Mouse (Mus musculus): ENCODE measurements around the gene Slamf9. TPM values are rescaled to one million over a fixed set of nuclear protein-coding genes. Genes with fewer than 3 reads are reported as not detected.

Gene Slamf9
- total and polyA plus RNA-seq, 3 experiments, result not detected

GRCm38 (mm10) chr1:172525027-172525764 is 50.0 kb downstream of the Slamf9 start:
- DNase-seq (ENCODE audit: low spot score), result no peak
- H3K9me3 ChIP-seq (replicated peaks), result no peaks in the 10 kb centered on the region
- no peak overlapping the region for H3K4me3 ChIP-seq (ENCODE audit: low read depth, low read length)
- ATAC-seq (ENCODE audit: extremely low read depth, insufficient number of reproducible peaks, low FRiP score, poor library complexity, severe bottlenecking), result no peak
- TF ChIP-seq GATA1 (IDR thresholded peaks at IDR 0.05; ENCODE audit: borderline replicate concordance, low read length) (no peak), GATA2 (IDR thresholded peaks at IDR 0.05; ENCODE audit: borderline replicate concordance, low read depth, low read length) (no peak), CTCF (IDR thresholded peaks at IDR 0.05; ENCODE audit: low read depth, low read length) (no peak), POLR2AphosphoS5 (IDR thresholded peaks at IDR 0.05; ENCODE audit: insufficient replicate concordance, low read depth, low read length) (no peak)
- peaks cover 14% of the 10 kb centered on the region for H3K27me3 ChIP-seq (ENCODE audit: insufficient read depth, low read length)
- peaks cover 6% of the 10 kb centered on the region for H3K4me1 ChIP-seq (ENCODE audit: insufficient read depth, low read depth, low read length)
- H3K36me3 ChIP-seq (replicated peaks), result no peaks in the 10 kb centered on the region

GRCm38 (mm10) chr1:172525971-172526370 is 50.8 kb downstream of the Slamf9 start:
- Histone ChIP-seq H3K4me1 (ENCODE audit: insufficient read depth, low read depth, low read length) (0 out of 2 replicates have a peak, but pooled peaks cover 2% of the 10 kb centered on the region), H3K27me3 (ENCODE audit: insufficient read depth, low read length) (peaks cover 14% of the 10 kb centered on the region), H3K4me3 (ENCODE audit: low read depth, low read length) (no peak overlapping the region), H3K36me3 (replicated peaks) (no peaks in the 10 kb centered on the region), H3K9me3 (replicated peaks) (no peaks in the 10 kb centered on the region)
- ATAC-seq (ENCODE audit: extremely low read depth, insufficient number of reproducible peaks, low FRiP score, poor library complexity, severe bottlenecking) (no peak), DNase-seq (ENCODE audit: low spot score) (no peak)
- no peak for TF ChIP-seq CTCF (IDR thresholded peaks at IDR 0.05; ENCODE audit: low read depth, low read length)
- TF ChIP-seq TAL1 (conservative IDR thresholded peaks at IDR 0.05; ENCODE audit: low read depth, low read length), result no peak

GRCm38 (mm10) chr1:172526380-172527081 is 51.4 kb downstream of the Slamf9 start:
- Histone ChIP-seq H3K4me1 (ENCODE audit: insufficient read depth, low read depth, low read length) (0 out of 2 replicates have a peak, but pooled peaks cover 2% of the 10 kb centered on the region), H3K36me3 (replicated peaks) (no peaks in the 10 kb centered on the region), H3K4me3 (ENCODE audit: low read depth, low read length) (no peak overlapping the region), H3K9me3 (replicated peaks) (no peaks in the 10 kb centered on the region), H3K27me3 (ENCODE audit: insufficient read depth, low read length) (peaks cover 14% of the 10 kb centered on the region)
- TF ChIP-seq POLR2AphosphoS5 (IDR thresholded peaks at IDR 0.05; ENCODE audit: insufficient replicate concordance, low read depth, low read length) (no peak), GATA1 (IDR thresholded peaks at IDR 0.05; ENCODE audit: borderline replicate concordance, low read length) (no peak), CTCF (IDR thresholded peaks at IDR 0.05; ENCODE audit: low read depth, low read length) (no peak), TAL1 (conservative IDR thresholded peaks at IDR 0.05; ENCODE audit: low read depth, low read length) (no peak), GATA2 (IDR thresholded peaks at IDR 0.05; ENCODE audit: borderline replicate concordance, low read depth, low read length) (no peak)
- peak; percentile 87 for ATAC-seq (ENCODE audit: extremely low read depth, insufficient number of reproducible peaks, low FRiP score, poor library complexity, severe bottlenecking)
- no peak for DNase-seq (ENCODE audit: low spot score)

DNA sequence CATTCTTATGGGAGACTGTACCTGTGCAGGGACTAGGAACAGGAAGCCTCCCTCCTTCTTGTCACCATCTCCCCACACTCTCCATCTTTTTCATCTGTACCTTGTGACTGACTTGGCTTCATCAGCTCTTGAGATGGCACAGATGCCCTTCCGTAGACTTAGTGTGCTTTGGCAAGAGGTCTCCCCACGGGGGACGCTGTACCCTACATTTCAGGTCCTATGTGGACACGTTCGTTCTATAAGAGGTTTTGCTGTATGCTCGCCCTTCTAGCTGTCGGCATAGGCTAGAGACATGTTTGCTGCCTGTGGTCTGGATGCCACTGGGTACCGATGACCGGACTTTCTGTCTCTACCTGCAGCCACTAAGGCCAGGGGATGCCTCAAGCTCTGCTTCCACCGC is 52.3 kb downstream of the Slamf9 start:
- Histone ChIP-seq H3K4me3 (ENCODE audit: low read depth, low read length) (no peak overlapping the region), H3K27me3 (ENCODE audit: insufficient read depth, low read length) (peaks cover 14% of the 10 kb centered on the region), H3K4me1 (ENCODE audit: insufficient read depth, low read depth, low read length) (0 out of 2 replicates have a peak, but pooled peaks cover 2% of the 10 kb centered on the region), H3K36me3 (replicated peaks) (no peaks in the 10 kb centered on the region), H3K9me3 (replicated peaks) (no peaks in the 10 kb centered on the region)
- no peak for ATAC-seq (ENCODE audit: extremely low read depth, insufficient number of reproducible peaks, low FRiP score, poor library complexity, severe bottlenecking)
- TF ChIP-seq GATA1 (IDR thresholded peaks at IDR 0.05; ENCODE audit: borderline replicate concordance, low read length), result no peak
- no peak for TF ChIP-seq GATA2 (IDR thresholded peaks at IDR 0.05; ENCODE audit: borderline replicate concordance, low read depth, low read length)
- TF ChIP-seq TAL1 (conservative IDR thresholded peaks at IDR 0.05; ENCODE audit: low read depth, low read length), result no peak
- no peak for TF ChIP-seq CTCF (IDR thresholded peaks at IDR 0.05; ENCODE audit: low read depth, low read length)
- no peak for TF ChIP-seq POLR2AphosphoS5 (IDR thresholded peaks at IDR 0.05; ENCODE audit: insufficient replicate concordance, low read depth, low read length)
- no peak for DNase-seq (ENCODE audit: low spot score)

Other genes starting within 250 kb of the Slamf9 start
- not detected in 2 replicates for gene Atp1a4, start 216.9 kb upstream of the Slamf9 start, total RNA-seq (2014; fragmentation: Nextera tagmentation)
- 0.05 TPM in 1 of 2 replicates, not detected in the other for gene Atp1a4, start 216.9 kb upstream of the Slamf9 start, total RNA-seq (2017)
- not detected in 2 replicates for gene Atp1a4, start 216.9 kb upstream of the Slamf9 start, polyA plus RNA-seq (2012)
- gene Igsf8, start 213.7 kb upstream of the Slamf9 start, total RNA-seq (2014; fragmentation: Nextera tagmentation), result 19.9 and 33.3 TPM in 2 replicates
- gene Igsf8, start 213.7 kb upstream of the Slamf9 start, total RNA-seq (2017), result 13.1 and 14.8 TPM in 2 replicates
- gene Igsf8, start 213.7 kb upstream of the Slamf9 start, polyA plus RNA-seq (2012), result 69.3 and 71.4 TPM in 2 replicates
- not detected in 2 replicates for gene Atp1a2, start 177.3 kb upstream of the Slamf9 start, total RNA-seq (2014; fragmentation: Nextera tagmentation)
- gene Atp1a2, start 177.3 kb upstream of the Slamf9 start, total RNA-seq (2017), result under 0.01 and 0.05 TPM in 2 replicates
- not detected in 2 replicates for gene Atp1a2, start 177.3 kb upstream of the Slamf9 start, polyA plus RNA-seq (2012)
- not detected in 2 replicates for gene Kcnj9, start 146.0 kb upstream of the Slamf9 start, total RNA-seq (2014; fragmentation: Nextera tagmentation)
- gene Kcnj9, start 146.0 kb upstream of the Slamf9 start, total RNA-seq (2017), result not detected in 2 replicates
- not detected in 2 replicates for gene Kcnj9, start 146.0 kb upstream of the Slamf9 start, polyA plus RNA-seq (2012)
- 1.1 TPM in 1 of 2 replicates, not detected in the other for gene Kcnj10, start 134.1 kb upstream of the Slamf9 start, total RNA-seq (2014; fragmentation: Nextera tagmentation)
- gene Kcnj10, start 134.1 kb upstream of the Slamf9 start, total RNA-seq (2017), result under 0.01 and 0.11 TPM in 2 replicates
- gene Kcnj10, start 134.1 kb upstream of the Slamf9 start, polyA plus RNA-seq (2012), result not detected in 2 replicates
- gene Pigm, start 98.8 kb upstream of the Slamf9 start, total RNA-seq (2014; fragmentation: Nextera tagmentation), result 28.3 and 29.5 TPM in 2 replicates
- gene Pigm, start 98.8 kb upstream of the Slamf9 start, total RNA-seq (2017), result 19.2 and 19.7 TPM in 2 replicates
- gene Pigm, start 98.8 kb upstream of the Slamf9 start, polyA plus RNA-seq (2012), result 10.6 and 12.8 TPM in 2 replicates
- gene Igsf9, start 6.4 kb downstream of the Slamf9 start, total RNA-seq (2014; fragmentation: Nextera tagmentation), result not detected in 2 replicates
- 0.12 and 0.38 TPM in 2 replicates for gene Igsf9, start 6.4 kb downstream of the Slamf9 start, total RNA-seq (2017)
- gene Igsf9, start 6.4 kb downstream of the Slamf9 start, polyA plus RNA-seq (2012), result not detected in 2 replicates
- gene Tagln2, start 24.7 kb downstream of the Slamf9 start, total RNA-seq (2014; fragmentation: Nextera tagmentation), result 1,068 and 1,186 TPM in 2 replicates
- gene Tagln2, start 24.7 kb downstream of the Slamf9 start, total RNA-seq (2017), result 618 and 679 TPM in 2 replicates
- gene Tagln2, start 24.7 kb downstream of the Slamf9 start, polyA plus RNA-seq (2012), result 1,022 and 1,501 TPM in 2 replicates
- 4.6 TPM in 1 of 2 replicates, not detected in the other for gene Cfap45, start 45.4 kb downstream of the Slamf9 start, total RNA-seq (2014; fragmentation: Nextera tagmentation)
- 0.12 and 0.33 TPM in 2 replicates for gene Cfap45, start 45.4 kb downstream of the Slamf9 start, total RNA-seq (2017)
- not detected in 2 replicates for gene Cfap45, start 45.4 kb downstream of the Slamf9 start, polyA plus RNA-seq (2012)
- not detected in 2 replicates for gene Vsig8, start 80.6 kb downstream of the Slamf9 start, total RNA-seq (2014; fragmentation: Nextera tagmentation)
- not detected in 2 replicates for gene Vsig8, start 80.6 kb downstream of the Slamf9 start, total RNA-seq (2017)
- gene Vsig8, start 80.6 kb downstream of the Slamf9 start, polyA plus RNA-seq (2012), result not detected in 2 replicates
- gene Slamf8, start 115.2 kb downstream of the Slamf9 start, total RNA-seq (2014; fragmentation: Nextera tagmentation), result not detected in 2 replicates
- 0.16 TPM in 1 of 2 replicates, not detected in the other for gene Slamf8, start 115.2 kb downstream of the Slamf9 start, total RNA-seq (2017)
- gene Slamf8, start 115.2 kb downstream of the Slamf9 start, polyA plus RNA-seq (2012), result not detected in 2 replicates
- not detected in 2 replicates for gene Fcrl6, start 127.2 kb downstream of the Slamf9 start, total RNA-seq (2014; fragmentation: Nextera tagmentation)
- gene Fcrl6, start 127.2 kb downstream of the Slamf9 start, total RNA-seq (2017), result not detected in 2 replicates
- not detected in 2 replicates for gene Fcrl6, start 127.2 kb downstream of the Slamf9 start, polyA plus RNA-seq (2012)
- gene Dusp23, start 157.6 kb downstream of the Slamf9 start, total RNA-seq (2014; fragmentation: Nextera tagmentation), result not detected in 2 replicates
- gene Dusp23, start 157.6 kb downstream of the Slamf9 start, total RNA-seq (2017), result not detected in 2 replicates
- gene Dusp23, start 157.6 kb downstream of the Slamf9 start, polyA plus RNA-seq (2012), result not detected in 2 replicates
- not detected in 2 replicates for gene Crp, start 222.7 kb downstream of the Slamf9 start, total RNA-seq (2014; fragmentation: Nextera tagmentation)
- gene Crp, start 222.7 kb downstream of the Slamf9 start, total RNA-seq (2017), result 0.16 and 0.17 TPM in 2 replicates
- not detected in 2 replicates for gene Crp, start 222.7 kb downstream of the Slamf9 start, polyA plus RNA-seq (2012)

Measured in G1E (cell line).